Mouse (Mus musculus) neural tube, embryonic 10.5 days (tissue): ENCODE data around the gene Mrtfa.

Source experiments
- DNase-seq: peaks from one replicate; pipeline ENCODE4 v3.0.0-alpha.2; 2017; ENCODE audit warnings: low spot score; ENCODE audit errors: extremely low spot score

Mrtfa gene

GRCm38 (mm10) chr15:81032941-81033629 is 157.5 kb downstream of the Mrtfa start:
- no peak for DNase-seq

GRCm38 (mm10) chr15:81031611-81032010 is 158.9 kb downstream of the Mrtfa start:
- no peak for DNase-seq

- DNase-seq: no peak
These were observed 159.6 kb downstream of the Mrtfa start for GRCm38 (mm10) chr15:81030891-81031425.

- DNase-seq: peak; percentile 84
These were observed 163.0 kb downstream of the Mrtfa start for GRCm38 (mm10) chr15:81027378-81028173.

GRCm38 (mm10) chr15:81026901-81027300 is 163.7 kb downstream of the Mrtfa start:
- DNase-seq: no peak

GRCm38 (mm10) chr15:81023842-81024241 is 166.7 kb downstream of the Mrtfa start:
- no peak for DNase-seq

- no peak for DNase-seq
These were observed 168.1 kb downstream of the Mrtfa start for GRCm38 (mm10) chr15:81022437-81022836.

GRCm38 (mm10) chr15:81021377-81021776 is 169.2 kb downstream of the Mrtfa start:
- no peak for DNase-seq

GRCm38 (mm10) chr15:81017308-81017707 is 173.2 kb downstream of the Mrtfa start:
- no peak for DNase-seq

- no peak for DNase-seq
These were observed 174.1 kb downstream of the Mrtfa start for GRCm38 (mm10) chr15:81016488-81016887.

- DNase-seq: no peak
These were observed 175.4 kb downstream of the Mrtfa start for GRCm38 (mm10) chr15:81015068-81015744.

- DNase-seq: no peak
These were observed 177.4 kb downstream of the Mrtfa start for GRCm38 (mm10) chr15:81013186-81013585.

GRCm38 (mm10) chr15:81012359-81012758 is 178.2 kb downstream of the Mrtfa start:
- no peak for DNase-seq

GRCm38 (mm10) chr15:81011523-81011922 is 179.0 kb downstream of the Mrtfa start:
- no peak for DNase-seq

GRCm38 (mm10) chr15:81010114-81010513 is 180.4 kb downstream of the Mrtfa start:
- no peak for DNase-seq

- DNase-seq: no peak
These were observed 181.9 kb downstream of the Mrtfa start for GRCm38 (mm10) chr15:81008689-81009123.

- DNase-seq: no peak
These were observed 182.7 kb downstream of the Mrtfa start for GRCm38 (mm10) chr15:81007905-81008304.

GRCm38 (mm10) chr15:81007339-81007738 is 183.2 kb downstream of the Mrtfa start:
- DNase-seq: no peak

- DNase-seq: no peak
These were observed 184.3 kb downstream of the Mrtfa start for GRCm38 (mm10) chr15:81006127-81006735.

- no peak for DNase-seq
These were observed 190.0 kb downstream of the Mrtfa start for GRCm38 (mm10) chr15:81000419-81001138.

GRCm38 (mm10) chr15:80997077-80997476 is 193.5 kb downstream of the Mrtfa start:
- no peak for DNase-seq
